Mouse (Mus musculus) heart, adult 8-10 months (tissue): ENCODE measurements around the gene Minar1. TPM values are rescaled to one million over a fixed set of nuclear protein-coding genes. Genes with fewer than 3 reads are reported as not detected.

Experiments used
- DNase-seq: peaks from one replicate; pipeline ENCODE4 v3.0.0; 2022; ENCODE audit warnings: low spot score
- total RNA-seq, 4 experiments: library from RNA; stranded (reverse); gene quantifications; 2 replicates each; pipeline ENCODE4 v1.2.4; 2022

The Minar1 gene
- total RNA-seq = under 1 TPM in 3 of 4 experiments, not detected in 1; 0.03 to 0.06 (median 0.05) TPM

- DNase-seq = no peak
Observed at GRCm38 (mm10) chr9:89623006-89623760, at the start of gene Minar1. Gene Minar1 (minus strand): TSS chr9:89623125.

GRCm38 (mm10) chr9:89669878-89670277 lies 47.0 kb upstream of the Minar1 start:
- DNase-seq = no peak

GRCm38 (mm10) chr9:89667306-89667942 lies 44.5 kb upstream of the Minar1 start:
- DNase-seq = no peak

- no peak for DNase-seq
Observed at GRCm38 (mm10) chr9:89650913-89651312, 28.0 kb upstream of the Minar1 start.

- DNase-seq = no peak
Observed at GRCm38 (mm10) chr9:89637453-89637852, 14.5 kb upstream of the Minar1 start.

- no peak for DNase-seq
Observed at GRCm38 (mm10) chr9:89622296-89623005, 474 bp downstream of the Minar1 start.

GRCm38 (mm10) chr9:89621750-89622149 lies 1.2 kb downstream of the Minar1 start:
- no peak for DNase-seq

- DNase-seq = no peak
Observed at GRCm38 (mm10) chr9:89620347-89620746, 2.6 kb downstream of the Minar1 start.

- no peak for DNase-seq
Observed at GRCm38 (mm10) chr9:89616946-89617345, 6.0 kb downstream of the Minar1 start.

GRCm38 (mm10) chr9:89610592-89610991 lies 12.3 kb downstream of the Minar1 start:
- no peak for DNase-seq

- no peak for DNase-seq
Observed at GRCm38 (mm10) chr9:89607321-89607720, 15.6 kb downstream of the Minar1 start.

GRCm38 (mm10) chr9:89606256-89606655 lies 16.7 kb downstream of the Minar1 start:
- no peak for DNase-seq

- DNase-seq = no peak
Observed at GRCm38 (mm10) chr9:89601891-89602290, 21.0 kb downstream of the Minar1 start.

GRCm38 (mm10) chr9:89600677-89601076 lies 22.2 kb downstream of the Minar1 start:
- no peak for DNase-seq

GRCm38 (mm10) chr9:89597071-89597470 lies 25.9 kb downstream of the Minar1 start:
- no peak for DNase-seq

GRCm38 (mm10) chr9:89596392-89596791 lies 26.5 kb downstream of the Minar1 start:
- DNase-seq = no peak

GRCm38 (mm10) chr9:89592391-89592790 lies 30.5 kb downstream of the Minar1 start:
- no peak for DNase-seq

- DNase-seq = no peak
Observed at GRCm38 (mm10) chr9:89578422-89578821, 44.5 kb downstream of the Minar1 start.

- DNase-seq = no peak
Observed at GRCm38 (mm10) chr9:89552663-89553062, 70.3 kb downstream of the Minar1 start.
